Mouse (Mus musculus): ENCODE measurements around the gene Apoe. TPM values are rescaled to one million over a fixed set of nuclear protein-coding genes. Genes with fewer than 3 reads are reported as not detected.
A peak's percentile ranks its signal among the peaks of the same experiment; 100 is the strongest.

The Apoe gene
- total RNA-seq, 2 experiments from 2014 or later, result 243 to 352 TPM

DNA sequence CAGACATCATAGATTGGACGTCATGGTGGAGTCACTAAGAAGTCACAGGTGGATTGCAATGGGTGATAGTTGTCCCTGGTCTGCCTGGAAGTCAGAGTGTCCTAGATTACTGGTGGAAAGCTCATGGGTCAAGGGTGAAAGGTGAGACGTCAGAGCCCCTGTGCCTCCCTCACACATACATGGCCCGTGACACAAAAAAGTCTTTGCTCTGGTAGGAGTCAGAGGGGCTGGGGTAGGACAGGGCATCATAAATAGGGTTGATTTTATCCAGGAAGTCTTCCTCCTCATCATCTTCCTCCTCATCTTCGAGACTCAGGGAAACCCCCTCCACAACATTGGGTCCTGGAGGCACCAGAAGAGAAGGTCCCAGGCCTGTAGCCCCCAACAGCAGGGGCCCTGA is 18.4 kb upstream of the Apoe start:
- DNase-seq, result no peak
- intact Hi-C loops (cut with DNase I), result loop anchor here (2.0 kb wide), 1 partner anchor 27 kb away; no protein-coding TSS in a partner anchor

DNA sequence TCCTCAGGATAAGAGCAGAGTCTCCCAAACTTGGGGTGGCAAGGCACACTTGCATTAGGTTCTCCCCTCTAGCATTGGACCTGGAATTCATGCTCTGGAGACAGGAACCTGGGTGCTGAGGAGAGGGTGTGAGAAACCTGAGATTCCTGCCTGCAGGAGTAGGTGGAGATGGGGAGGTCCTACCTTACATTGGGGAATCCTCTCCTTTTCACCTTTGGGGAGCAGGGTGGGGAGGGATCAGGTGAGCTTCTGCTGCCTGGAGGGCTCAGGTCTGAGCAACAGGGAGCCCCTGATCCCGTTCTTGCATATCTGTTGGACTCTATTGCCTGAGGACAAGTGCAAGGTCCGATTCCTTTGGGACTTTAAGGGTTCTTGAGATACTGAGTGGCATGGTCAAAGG is 17.8 kb upstream of the Apoe start:
- intact Hi-C loops (cut with DNase I), result loop anchor here (1.0 to 2.0 kb wide), 2 partner anchors 28 to 32 kb away; no protein-coding TSS in a partner anchor
- no peak for DNase-seq

- no peak for DNase-seq
- intact Hi-C loops (cut with DNase I), result loop anchor here (1.0 to 2.0 kb wide), 2 partner anchors 29 to 33 kb away; no protein-coding TSS in a partner anchor
These were observed 17.2 kb upstream of the Apoe start for GRCm38 (mm10) chr7:19716055-19716682.

- DNase-seq, result peak; percentile 97
- intact Hi-C loops (cut with DNase I), result loop anchor here (1.0 to 2.0 kb wide), 2 partner anchors 29 to 34 kb away; no protein-coding TSS in a partner anchor
These were observed 16.5 kb upstream of the Apoe start, which contains the start of gene Tomm40 for GRCm38 (mm10) chr7:19715239-19716054. Gene Tomm40, minus strand, starts transcription at chr7:19715438.

- no peak for DNase-seq
- intact Hi-C loops (cut with DNase I), result loop anchor here (5.0 kb wide), 1 partner anchor 128 kb away; no protein-coding TSS in a partner anchor
These were observed 15.8 kb upstream of the Apoe start for GRCm38 (mm10) chr7:19714836-19715235.

- DNase-seq, result no peak
- intact Hi-C loops (cut with DNase I), result loop anchor here (2.0 to 5.0 kb wide), 2 partner anchors 45 to 126 kb away; no protein-coding TSS in a partner anchor
These were observed 14.6 kb upstream of the Apoe start for GRCm38 (mm10) chr7:19713598-19713997.

DNA sequence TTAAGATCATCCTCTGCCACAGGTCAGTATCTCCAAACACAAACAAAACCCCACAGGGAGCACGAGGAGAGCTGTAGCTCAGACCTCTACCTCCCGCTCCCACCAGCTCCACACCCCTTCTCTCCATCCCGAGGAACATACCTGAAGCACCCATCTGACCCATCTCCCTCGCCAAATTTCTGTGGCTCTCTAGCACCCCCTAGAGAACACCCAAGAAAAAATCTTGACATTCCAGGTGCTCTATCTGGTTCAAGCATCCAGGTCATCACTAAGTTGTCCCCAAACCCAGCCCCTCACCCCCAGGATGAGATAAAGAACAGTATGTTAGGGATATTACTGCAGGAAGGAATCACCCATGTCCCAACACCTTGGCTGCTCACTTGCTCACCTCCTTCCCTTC is 14.2 kb upstream of the Apoe start:
- no peak for DNase-seq
- intact Hi-C loops (cut with DNase I), result loop anchor here (2.0 to 5.0 kb wide), 2 partner anchors 44 to 126 kb away; no protein-coding TSS in a partner anchor

DNA sequence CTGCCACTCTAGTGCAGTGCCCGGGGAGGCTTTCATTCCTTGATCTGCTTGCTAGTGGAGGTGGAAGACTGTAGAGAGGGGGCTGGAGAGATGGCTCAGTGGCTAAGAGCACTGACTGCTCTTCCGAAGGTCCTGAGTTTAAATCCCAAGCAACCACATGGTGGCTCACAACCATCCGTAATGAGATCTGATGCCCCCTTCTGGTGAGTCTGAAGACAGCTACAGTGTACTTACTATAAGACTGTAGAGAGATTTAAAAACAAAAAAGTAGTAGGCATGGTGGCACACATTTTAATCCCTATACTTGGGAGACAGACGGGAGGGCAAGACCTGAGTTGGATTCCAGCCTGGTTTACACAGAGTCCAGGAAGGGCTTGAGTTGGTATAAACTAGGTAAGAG is 13.4 kb upstream of the Apoe start:
- intact Hi-C loops (cut with DNase I), result loop anchor here (2.0 to 5.0 kb wide), 2 partner anchors 44 to 125 kb away; no protein-coding TSS in a partner anchor
- no peak for DNase-seq

DNA sequence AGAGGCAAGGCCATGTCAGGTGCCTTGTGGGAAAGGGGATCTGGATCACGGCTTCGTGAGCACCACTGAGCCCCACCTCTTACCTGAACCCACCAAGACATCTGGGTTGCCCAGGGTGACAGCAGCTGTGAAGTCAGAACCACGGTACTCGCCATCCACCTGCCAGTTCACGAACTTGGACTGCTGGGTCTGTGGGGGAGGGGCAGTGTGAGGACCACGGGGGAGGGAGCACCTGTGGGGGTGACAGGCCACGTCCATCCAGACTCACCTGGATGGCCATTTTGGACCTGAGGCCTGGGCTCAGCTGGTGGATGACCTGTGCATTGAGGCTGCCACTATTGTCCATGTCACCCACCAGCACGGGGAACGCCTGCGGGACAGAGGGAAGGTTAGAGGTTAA is 11.7 kb upstream of the Apoe start:
- intact Hi-C loops (cut with DNase I), result loop anchor here (5.0 kb wide), 1 partner anchor 123 kb away; no protein-coding TSS in a partner anchor
- DNase-seq, result no peak

DNA sequence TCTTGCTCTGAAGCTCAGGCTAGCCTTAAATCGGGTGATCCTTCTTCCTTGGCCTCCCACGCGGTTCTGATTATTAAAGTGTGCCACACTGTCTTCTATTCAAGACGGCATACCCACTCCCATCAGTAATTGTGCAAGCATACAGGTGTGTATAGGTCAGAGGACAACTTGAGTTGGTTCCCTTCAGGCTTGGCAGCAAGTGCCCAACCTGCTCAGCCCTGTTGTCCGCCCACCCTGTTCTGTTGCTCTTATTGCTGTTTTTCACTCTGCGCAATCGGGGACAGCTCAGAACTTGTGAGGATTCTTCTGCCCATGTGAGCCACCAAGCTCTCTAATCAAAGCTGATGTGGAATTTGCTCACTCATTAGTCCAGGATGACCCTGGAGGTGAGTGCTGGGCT is 6.3 kb upstream of the Apoe start:
- intact Hi-C loops (cut with DNase I), result loop anchor here (10.0 kb wide), 1 partner anchor 300 kb away; the partner anchor contains the start of genes Ckm and Klc3
- no peak for DNase-seq

DNA sequence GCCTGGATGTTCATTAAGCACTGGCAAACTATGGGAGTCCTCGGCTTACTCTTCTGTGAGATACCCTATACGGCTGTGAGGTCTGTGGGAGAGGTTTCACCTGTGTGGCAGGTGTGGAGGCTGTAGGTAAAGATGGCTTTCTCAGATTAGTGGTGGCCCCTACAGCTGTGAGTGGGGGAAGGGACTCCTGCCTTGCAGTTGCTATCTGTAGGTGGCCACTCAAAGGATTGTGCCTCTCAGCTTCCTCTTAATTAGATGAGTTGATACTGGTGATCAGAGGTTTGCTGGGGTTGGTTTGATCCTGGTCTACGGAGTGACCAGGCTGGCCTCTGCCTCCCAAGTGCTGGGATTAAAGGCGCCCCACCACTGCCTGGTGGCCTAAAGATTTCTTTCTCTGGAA is 5.5 kb upstream of the Apoe start:
- intact Hi-C loops (cut with DNase I), result loop anchor here (10.0 kb wide), 1 partner anchor 300 kb away; the partner anchor contains the start of genes Ckm and Klc3

DNA sequence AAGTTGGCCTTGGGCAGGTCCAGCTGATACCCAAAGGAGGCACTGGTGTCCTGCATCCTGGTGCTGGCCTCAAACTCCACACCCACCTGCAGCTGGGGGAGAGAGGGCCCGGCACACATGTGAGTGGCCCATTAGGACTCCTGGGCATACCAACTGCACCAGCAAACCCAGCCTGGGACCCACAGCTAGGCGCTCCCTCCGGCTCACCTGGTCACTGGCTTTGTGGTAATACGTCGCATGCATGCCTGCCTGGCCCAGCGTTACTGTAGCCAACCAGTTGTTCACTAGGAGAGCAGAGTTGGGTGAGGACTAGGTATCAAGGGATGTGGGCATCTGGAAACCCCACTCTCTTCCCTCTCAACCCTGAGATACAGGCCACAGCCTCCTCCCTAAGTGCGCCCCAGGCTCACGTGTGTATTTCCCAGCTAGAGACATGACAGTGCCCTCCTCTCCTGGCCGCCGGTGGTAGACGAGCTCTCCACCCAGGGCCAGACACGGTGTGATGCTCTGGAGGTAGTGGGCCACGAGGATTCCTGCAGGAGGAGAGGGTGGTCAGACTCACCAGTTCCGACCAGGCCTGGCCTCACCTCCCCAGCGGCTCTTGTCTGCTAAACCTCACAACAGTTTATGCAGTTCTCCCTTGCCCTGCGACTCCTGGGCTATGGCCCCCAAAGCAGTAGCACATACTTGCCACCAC is 4.0 kb upstream of the Apoe start:
- intact Hi-C loops (cut with DNase I), result loop anchor here (10.0 kb wide), 1 partner anchor 298 kb away; the partner anchor contains the start of genes Ckm and Klc3
- no peak for DNase-seq

More for the DNA sequence above, 5.5 kb upstream of the Apoe start:
- DNase-seq, result no peak

- intact Hi-C loops (cut with DNase I), result loop anchor here (1.0 to 10.0 kb wide), 2 partner anchors 32 to 296 kb away; partner anchors contain the start of genes Ckm and Klc3
- DNase-seq, result peak; percentile 82 to 86
These were observed 2.2 kb upstream of the Apoe start for GRCm38 (mm10) chr7:19701069-19701761.

DNA sequence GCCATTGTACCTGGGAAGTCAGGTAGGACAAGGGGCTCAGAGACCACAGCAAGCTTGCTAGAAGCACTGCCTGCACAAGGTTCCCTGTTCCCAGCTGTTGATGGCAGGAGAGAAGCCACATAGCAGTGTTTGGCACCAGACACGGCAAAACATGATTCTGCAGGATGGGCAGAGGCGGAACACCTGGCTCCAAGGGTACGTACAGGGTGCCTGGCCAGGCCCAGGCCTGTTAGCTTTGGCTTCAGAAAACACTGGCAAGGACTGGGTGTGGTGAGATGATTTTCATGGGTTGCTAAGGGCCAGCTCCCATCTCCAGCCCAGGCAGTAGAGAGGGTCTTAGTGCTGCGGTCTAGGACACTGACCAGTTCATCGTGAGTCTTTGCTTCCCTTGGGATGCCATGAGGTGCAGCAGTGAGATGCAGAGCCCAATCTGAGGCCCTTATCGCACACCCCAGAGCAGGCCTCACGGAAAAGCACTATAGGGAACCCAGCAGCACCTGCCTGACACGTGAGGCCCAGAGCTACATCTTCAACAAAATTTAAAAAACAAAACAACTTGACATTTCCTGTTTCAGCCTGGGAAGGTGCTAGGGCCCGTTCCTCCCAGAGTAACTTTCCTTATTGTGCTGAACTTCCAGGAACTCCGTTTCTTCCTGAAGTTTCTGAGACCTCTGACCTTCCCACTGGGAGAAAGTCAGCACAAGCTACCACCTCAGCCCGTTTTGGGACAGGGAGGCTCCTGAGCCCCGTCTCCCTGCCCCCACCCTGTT is 1.5 kb upstream of the Apoe start:
- intact Hi-C loops (cut with DNase I), result loop anchor here (1.0 to 10.0 kb wide), 2 partner anchors 31 to 296 kb away; partner anchors contain the start of genes Ckm and Klc3

GRCm38 (mm10) chr7:19699827-19700148 is 800 bp upstream of the Apoe start:
- intact Hi-C loops (cut with DNase I), result loop anchor here (10.0 kb wide), 1 partner anchor 295 kb away; the partner anchor contains the start of genes Ckm and Klc3
- DNase-seq, result no peak

More for the DNA sequence above, 1.5 kb upstream of the Apoe start:
- DNase-seq, result no peak

- DNase-seq, result peak in 1 of 2 experiments; percentile 40
These were observed 760 bp downstream of the Apoe start for GRCm38 (mm10) chr7:19697949-19698906.

DNA sequence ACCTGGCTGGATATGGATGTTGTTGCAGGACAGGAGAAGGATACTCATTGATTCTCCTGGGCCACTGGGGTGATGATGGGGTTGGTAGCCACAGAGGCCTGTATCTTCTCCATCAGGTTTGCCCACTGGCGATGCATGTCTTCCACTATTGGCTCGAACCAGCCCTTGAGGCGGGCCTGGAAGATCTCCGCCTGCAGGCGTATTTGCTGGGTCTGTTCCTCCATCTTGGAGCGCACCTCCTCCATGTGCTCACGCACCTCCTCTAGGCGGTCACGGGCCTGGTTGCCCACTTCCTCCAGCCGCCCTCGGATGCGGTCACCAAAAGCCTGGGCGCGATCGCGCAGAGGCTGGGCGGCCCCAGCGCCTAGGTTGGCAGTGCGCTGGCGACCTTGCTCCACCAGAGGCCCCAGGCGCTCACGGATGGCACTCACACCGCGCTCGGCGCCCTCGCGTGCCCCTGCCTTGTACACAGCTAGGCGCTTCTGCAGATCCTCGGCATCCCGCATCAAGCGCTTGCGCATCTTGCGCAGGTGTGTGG is 2.6 kb downstream of the Apoe start:
- no peak for DNase-seq
- intact Hi-C loops (cut with DNase I), result no loop called here

More at GRCm38 (mm10) chr7:19697949-19698906, 760 bp downstream of the Apoe start:
- intact Hi-C loops (cut with DNase I), result no loop called here
